Mouse (Mus musculus) 416B (cell line): ENCODE data around the gene Wfdc3.

Experiments used
- DNase-seq: peaks from one replicate; pipeline ENCODE4 v3.0.0; 2011; ENCODE audit warnings: low read depth

Wfdc3 gene

GRCm38 (mm10) chr2:164745843-164746479, at the start of gene Wfdc3, which contains the start of gene Dnttip1:
Gene Wfdc3 (minus strand): TSS chr2:164745931.
Gene Dnttip1 (plus strand): TSS chr2:164745983.
- peak; percentile 84 for DNase-seq

DNA sequence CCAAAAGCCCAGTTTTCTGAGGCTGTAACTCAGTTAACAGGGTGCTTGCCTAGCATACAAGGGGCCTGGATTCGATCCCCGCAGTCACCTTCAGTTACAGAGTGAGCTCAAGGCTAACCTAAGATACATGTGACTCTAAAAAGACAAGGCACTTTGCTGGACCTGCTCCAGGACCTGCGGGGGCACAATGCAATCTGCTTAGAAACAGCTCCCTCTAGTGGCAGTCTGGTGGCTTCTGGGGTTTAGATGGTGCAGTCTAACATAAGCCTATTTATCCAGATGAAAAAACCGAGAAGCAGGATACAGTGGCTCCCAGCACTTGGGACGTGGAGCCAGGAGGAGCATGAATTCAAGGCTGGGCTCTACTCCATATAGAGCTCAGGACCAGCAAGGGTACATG, 48.6 kb upstream of the Wfdc3 start:
- DNase-seq = peak; percentile 91

DNA sequence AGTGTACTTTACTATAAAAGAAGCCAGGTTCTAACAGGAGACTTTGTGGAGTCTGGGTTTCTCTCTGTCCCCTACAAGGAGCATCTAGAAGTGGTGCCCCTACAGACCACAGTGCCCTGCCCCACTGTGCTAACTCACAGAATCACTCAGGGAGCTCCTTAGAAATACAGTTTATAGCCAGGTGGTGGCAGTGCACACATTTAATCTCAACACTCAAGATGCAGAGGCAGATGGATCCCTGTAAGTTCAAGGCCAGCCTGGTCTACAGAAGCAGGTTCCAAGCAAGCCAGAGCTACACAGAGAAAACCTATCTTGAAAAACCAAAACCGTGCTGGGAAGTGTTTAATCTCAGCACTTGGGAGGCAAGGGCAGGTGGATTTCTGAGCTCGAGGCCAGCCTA, 48.0 kb upstream of the Wfdc3 start:
- peak; percentile 62 for DNase-seq

DNA sequence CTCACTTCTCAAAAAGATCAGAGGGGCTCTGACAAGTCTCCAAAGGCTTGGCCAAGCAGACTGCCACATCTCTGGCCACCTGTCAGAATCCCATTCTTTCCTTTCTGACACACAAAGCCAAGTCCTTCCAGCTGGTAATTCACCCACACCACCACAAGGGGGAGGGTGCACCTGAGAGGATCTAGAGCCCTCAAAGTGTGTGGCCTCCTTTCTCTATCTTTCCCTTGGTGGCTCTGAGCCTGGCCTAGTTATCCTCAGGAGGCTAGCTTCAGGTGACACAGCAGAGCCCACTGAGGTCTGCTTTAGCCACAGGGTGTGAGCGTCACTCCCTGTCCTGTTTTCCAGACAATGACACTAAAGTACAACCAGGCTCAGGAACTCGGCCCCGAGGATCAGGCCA, 47.5 kb upstream of the Wfdc3 start:
- peak; percentile 56 for DNase-seq

DNA sequence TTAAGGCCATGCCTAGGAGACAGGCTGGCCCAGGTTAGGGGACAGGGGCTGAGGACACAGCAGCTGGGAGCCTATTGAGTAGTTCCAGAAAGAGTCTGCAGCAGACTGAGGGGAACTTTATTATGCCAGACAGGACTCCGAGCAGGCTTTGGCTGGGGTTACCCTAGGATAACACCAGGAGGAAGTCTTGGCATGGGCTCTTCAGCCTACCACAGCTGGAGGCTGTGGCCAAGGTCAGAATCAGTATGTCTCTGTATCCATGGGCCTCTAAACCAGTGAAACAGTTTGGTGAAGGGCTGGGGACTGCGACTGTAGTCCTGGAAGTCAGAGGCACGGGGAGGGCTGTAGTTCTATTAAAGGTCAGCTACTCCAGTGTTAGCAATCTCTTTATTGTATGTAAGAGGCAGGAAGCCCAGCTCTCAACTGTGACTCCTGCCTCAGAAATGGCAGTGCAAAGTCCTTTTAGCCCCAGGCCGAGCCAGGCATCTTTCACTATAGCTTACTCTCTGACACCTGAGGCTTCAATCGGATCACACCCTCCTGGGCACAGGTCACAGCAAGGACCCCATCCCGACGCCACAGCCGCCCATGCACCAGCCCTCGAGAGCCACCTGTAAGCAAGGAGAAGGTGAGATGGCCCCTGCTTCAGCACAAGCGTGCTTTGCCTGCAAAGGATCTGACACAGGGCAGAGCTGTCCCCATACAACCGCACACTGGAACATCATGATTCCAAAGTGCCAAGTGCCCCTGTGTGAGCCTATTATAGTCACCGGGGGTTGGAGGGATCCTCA, 46.9 kb upstream of the Wfdc3 start:
- DNase-seq = no peak

- DNase-seq = no peak
Measured at GRCm38 (mm10) chr2:164791841-164792261, 46.1 kb upstream of the Wfdc3 start.

- DNase-seq = peak; percentile 11
Measured at GRCm38 (mm10) chr2:164790451-164790850, 44.7 kb upstream of the Wfdc3 start.

DNA sequence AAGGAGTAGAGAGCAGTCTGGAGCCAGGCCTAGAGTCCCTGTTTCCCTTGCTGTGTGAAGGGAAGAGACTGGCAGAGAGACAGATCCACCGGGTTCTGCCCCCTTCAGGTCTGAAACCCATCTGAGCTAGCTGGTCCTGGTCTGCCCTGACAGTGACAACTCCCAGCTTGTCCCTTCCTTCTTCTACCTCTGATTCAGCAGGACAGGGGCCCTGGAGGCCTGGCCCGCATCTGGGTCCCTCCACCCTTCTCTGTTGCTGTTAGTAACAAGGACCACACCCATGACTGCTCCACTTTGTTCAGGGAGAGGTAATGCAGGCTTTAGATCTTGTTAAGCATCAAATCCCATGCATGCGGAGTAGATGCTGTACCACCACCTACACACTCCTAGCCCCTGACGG, 42.7 kb upstream of the Wfdc3 start:
- no peak for DNase-seq

DNA sequence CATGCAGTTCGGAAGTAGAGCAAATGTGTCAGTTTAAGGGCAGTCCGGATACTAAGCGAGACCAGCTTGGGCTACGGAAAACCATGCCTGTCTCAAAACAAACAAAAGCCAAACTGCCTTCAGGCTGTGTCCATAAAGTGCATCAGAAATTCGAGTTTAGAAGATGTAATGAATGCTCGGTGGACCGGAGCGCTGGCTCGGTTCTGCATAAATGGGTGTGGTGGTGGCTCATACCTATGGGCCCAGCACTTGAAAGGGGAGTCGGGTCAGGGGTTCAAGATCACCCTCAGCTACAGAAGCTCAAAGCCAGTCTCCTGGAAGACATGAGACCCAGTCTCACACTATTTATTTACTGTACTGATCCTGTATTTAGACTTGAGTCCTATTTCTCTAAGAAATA, 42.0 kb upstream of the Wfdc3 start:
- DNase-seq = no peak

- peak; percentile 77 for DNase-seq
Measured at GRCm38 (mm10) chr2:164787032-164787431, 41.3 kb upstream of the Wfdc3 start.

- DNase-seq = peak; percentile 40
Measured at GRCm38 (mm10) chr2:164786388-164786885, 40.7 kb upstream of the Wfdc3 start.

- peak; percentile 74 for DNase-seq
Measured at GRCm38 (mm10) chr2:164785481-164786387, 40.0 kb upstream of the Wfdc3 start, which contains the start of gene Snx21. Gene Snx21 (plus strand): TSS chr2:164785823.

GRCm38 (mm10) chr2:164784869-164785420, 39.2 kb upstream of the Wfdc3 start:
- no peak for DNase-seq

DNA sequence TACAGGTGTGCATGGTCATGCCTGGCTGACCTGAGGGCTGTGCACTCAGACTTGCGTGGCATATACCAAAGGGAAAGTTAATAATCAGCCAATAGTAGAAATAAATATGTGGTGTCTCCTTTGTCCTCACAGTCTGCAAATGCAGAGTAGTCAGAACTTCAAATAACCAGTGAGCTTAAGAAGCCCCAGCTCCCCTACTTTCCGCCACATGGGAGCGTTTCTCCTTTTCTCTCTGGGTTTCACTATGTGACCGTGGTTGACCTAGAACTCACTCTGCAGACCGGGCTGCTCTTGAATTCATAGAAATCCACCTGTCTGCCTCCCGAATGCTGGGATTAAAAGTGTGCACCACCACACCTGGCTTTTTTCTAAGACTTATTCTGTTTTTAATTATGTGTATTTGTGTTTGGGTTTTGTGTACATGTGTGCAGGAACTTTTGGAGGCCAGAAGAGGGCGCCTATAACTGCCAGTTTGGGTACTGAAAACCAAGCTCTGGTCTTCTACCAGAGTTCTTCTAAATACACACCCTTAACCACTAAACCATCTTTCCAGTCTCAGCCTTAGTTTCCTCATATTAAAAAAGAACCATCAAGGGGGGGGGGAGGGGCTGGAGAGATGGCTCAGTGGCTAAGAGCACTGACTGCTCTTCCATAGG, 38.3 kb upstream of the Wfdc3 start:
- DNase-seq = peak; percentile 74

- DNase-seq = no peak
Measured at GRCm38 (mm10) chr2:164781876-164782275, 36.1 kb upstream of the Wfdc3 start.

- DNase-seq = no peak
Measured at GRCm38 (mm10) chr2:164779481-164780086, 33.9 kb upstream of the Wfdc3 start, which contains the start of gene Tnnc2. Gene Tnnc2 (minus strand): TSS chr2:164779967.

DNA sequence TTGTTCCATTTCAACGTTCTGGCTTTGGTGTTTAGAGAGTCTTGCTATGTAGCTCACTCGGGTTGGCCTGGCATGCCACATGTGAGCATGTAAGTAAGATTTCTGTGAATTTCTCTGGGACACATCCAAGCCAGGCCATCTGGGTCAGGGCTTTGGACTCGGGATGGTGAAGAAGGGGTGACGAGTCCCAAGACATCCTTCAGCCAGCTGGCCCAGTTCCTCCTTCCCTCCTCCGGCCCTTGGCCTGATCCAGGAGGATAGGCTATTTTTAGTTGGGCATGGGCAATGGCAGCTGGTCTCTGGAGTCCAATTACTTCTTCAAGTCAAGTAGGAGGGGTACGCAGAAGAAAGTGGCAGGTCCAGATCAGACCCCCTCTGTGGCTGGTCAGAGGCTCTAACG, 33.1 kb upstream of the Wfdc3 start:
- DNase-seq = no peak

- no peak for DNase-seq
Measured at GRCm38 (mm10) chr2:164778015-164778287, 32.2 kb upstream of the Wfdc3 start.

DNA sequence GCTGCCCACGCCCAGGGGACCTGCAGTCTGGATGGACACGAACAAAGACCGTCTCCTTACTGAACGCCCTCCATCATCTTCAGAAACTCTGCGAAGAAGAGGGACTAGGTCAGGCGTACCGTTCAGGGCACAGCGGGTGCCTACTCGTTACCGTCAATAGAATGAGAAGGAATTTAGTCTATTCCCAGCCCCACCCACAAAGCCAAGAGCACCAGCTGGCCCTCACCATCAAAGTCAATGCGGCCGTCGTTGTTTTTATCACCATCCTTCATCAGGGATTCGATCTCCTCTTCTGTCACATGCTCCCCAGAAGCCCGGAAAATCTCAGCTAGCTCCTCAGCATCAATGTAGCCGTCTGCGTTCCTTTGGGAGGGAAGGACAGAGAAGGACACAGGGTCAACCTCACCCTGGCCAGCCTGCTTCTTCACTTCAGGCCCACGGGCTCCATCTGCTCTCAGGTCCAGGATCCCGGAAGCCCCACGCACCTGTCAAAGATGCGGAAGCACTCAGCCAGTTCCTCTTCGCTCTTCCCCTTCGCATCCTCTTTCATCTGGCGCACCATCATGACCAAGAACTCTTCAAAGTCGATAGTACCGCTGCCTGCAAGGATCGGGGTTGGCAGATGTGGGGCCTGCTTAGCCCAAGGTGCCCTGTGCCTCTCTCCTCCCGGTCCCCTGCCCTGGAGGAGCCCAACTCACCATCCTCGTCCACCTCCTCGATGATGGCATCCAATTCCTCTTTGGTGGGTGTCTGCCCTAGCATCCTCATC, 31.7 kb upstream of the Wfdc3 start:
- no peak for DNase-seq

DNA sequence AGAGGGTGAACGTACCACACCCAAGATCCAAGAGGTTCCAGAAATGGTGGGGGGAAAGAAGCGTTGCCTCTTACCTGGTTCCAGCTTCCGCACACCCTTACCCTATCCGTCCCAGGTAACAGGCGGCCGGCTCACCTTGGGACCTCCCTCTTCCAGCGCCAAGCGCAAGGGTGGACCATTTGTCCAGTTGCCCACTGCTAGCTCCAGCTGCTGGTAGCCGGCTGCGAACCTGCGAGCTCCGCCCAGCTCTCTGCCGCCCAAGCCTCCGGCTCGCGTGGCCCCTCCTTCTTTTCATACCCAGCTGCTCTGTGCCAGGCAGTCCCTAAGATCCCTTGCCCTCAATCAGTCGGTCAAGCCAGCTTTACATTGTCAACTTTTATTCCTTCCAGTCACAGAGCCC, 31.1 kb upstream of the Wfdc3 start:
- DNase-seq = no peak
